Mouse (Mus musculus): ENCODE results near the gene Creg1.
"Not testable (repeated sequence)": the region's sequence is repeated elsewhere in the genome, so short reads cannot be mapped to it uniquely, and the experiment has no call there.

Gene Creg1

GRCm38 (mm10) chr1:165751142-165751541 is 12.4 kb upstream of the Creg1 start:
- DNase-seq (ENCODE audit: extremely low spot score, low spot score): no peak

- DNase-seq (ENCODE audit: extremely low spot score, low spot score): no peak
Measured at GRCm38 (mm10) chr1:165751838-165752237, 11.7 kb upstream of the Creg1 start.

- no peak for DNase-seq (ENCODE audit: extremely low spot score, low spot score)
Measured at GRCm38 (mm10) chr1:165754205-165754604, 9.3 kb upstream of the Creg1 start.

- DNase-seq (ENCODE audit: extremely low spot score, low spot score): no peak
Measured at GRCm38 (mm10) chr1:165755194-165755593, 8.4 kb upstream of the Creg1 start.

- no peak for DNase-seq (ENCODE audit: extremely low spot score, low spot score)
Measured at GRCm38 (mm10) chr1:165761522-165762305, 1.8 kb upstream of the Creg1 start.

- DNase-seq (ENCODE audit: extremely low spot score, low spot score): not testable (repeated sequence)
Measured at GRCm38 (mm10) chr1:165762498-165762897, 1.0 kb upstream of the Creg1 start.

GRCm38 (mm10) chr1:165762914-165763634 is 472 bp upstream of the Creg1 start:
- DNase-seq (ENCODE audit: extremely low spot score, low spot score): no peak

GRCm38 (mm10) chr1:165764571-165764970 is 1.0 kb downstream of the Creg1 start:
- no peak for DNase-seq (ENCODE audit: extremely low spot score, low spot score)

- no peak for DNase-seq (ENCODE audit: extremely low spot score, low spot score)
Measured at GRCm38 (mm10) chr1:165765041-165765440, 1.5 kb downstream of the Creg1 start.

GRCm38 (mm10) chr1:165765651-165766294 is 2.2 kb downstream of the Creg1 start:
- no peak for DNase-seq (ENCODE audit: extremely low spot score, low spot score)

- no peak for DNase-seq (ENCODE audit: extremely low spot score, low spot score)
Measured at GRCm38 (mm10) chr1:165766295-165766890, 2.8 kb downstream of the Creg1 start.

GRCm38 (mm10) chr1:165768894-165769512 is 5.5 kb downstream of the Creg1 start:
- no peak for DNase-seq (ENCODE audit: extremely low spot score, low spot score)

- no peak for DNase-seq (ENCODE audit: extremely low spot score, low spot score)
Measured at GRCm38 (mm10) chr1:165770181-165770759, 6.7 kb downstream of the Creg1 start.

- peak; percentile 89 for DNase-seq (ENCODE audit: extremely low spot score, low spot score)
Measured at GRCm38 (mm10) chr1:165771491-165771897, 7.9 kb downstream of the Creg1 start.

GRCm38 (mm10) chr1:165771998-165772397 is 8.5 kb downstream of the Creg1 start:
- no peak for DNase-seq (ENCODE audit: extremely low spot score, low spot score)

GRCm38 (mm10) chr1:165775518-165776294 is 12.2 kb downstream of the Creg1 start:
- peak; percentile 55 for DNase-seq (ENCODE audit: extremely low spot score, low spot score)

- DNase-seq (ENCODE audit: extremely low spot score, low spot score): peak; percentile 60
Measured at GRCm38 (mm10) chr1:165779954-165780585, 16.5 kb downstream of the Creg1 start.

- DNase-seq (ENCODE audit: extremely low spot score, low spot score): peak; percentile 68
Measured at GRCm38 (mm10) chr1:165780586-165781111, 17.1 kb downstream of the Creg1 start.

GRCm38 (mm10) chr1:165781426-165781825 is 17.9 kb downstream of the Creg1 start:
- DNase-seq (ENCODE audit: extremely low spot score, low spot score): no peak
